Mouse (Mus musculus) megakaryocyte, adult 5-6 weeks (primary cell): ENCODE measurements around the gene Adh1. TPM values are rescaled to one million over a fixed set of nuclear protein-coding genes. Genes with fewer than 3 reads are reported as not detected.

ENCODE experiments used
- ATAC-seq: 2 replicates; pipeline ENCODE4 v1.8.0; 2016; ENCODE audit warnings: mild to moderate bottlenecking, inconsistent platforms; ENCODE audit not compliant: poor library complexity, severe bottlenecking
- total RNA-seq, 2 experiments: library from RNA; stranded (forward) in 1 of 2; stranded (reverse) in 1 of 2; fragments of 153-499, 151-499 nt in 1 of 2; fragments of 221-1000, 200-1000 nt in 1 of 2; gene quantifications; 2 replicates each; pipeline versions ENCODE4 v1.2.3 to v1.2.4; 2015 to 2017

Gene Adh1
- total RNA-seq, 2 experiments from 2014 or later = 0.96 TPM; not detected in 1

- ATAC-seq = no peak
Measured at GRCm38 (mm10) chr3:138282556-138282955, 21.8 kb downstream of the Adh1 start.

GRCm38 (mm10) chr3:138283831-138284230 lies 23.0 kb downstream of the Adh1 start:
- ATAC-seq = no peak

- ATAC-seq = no peak
Measured at GRCm38 (mm10) chr3:138285986-138286385, 25.2 kb downstream of the Adh1 start.

- ATAC-seq = no peak
Measured at GRCm38 (mm10) chr3:138287686-138288085, 26.9 kb downstream of the Adh1 start.

DNA sequence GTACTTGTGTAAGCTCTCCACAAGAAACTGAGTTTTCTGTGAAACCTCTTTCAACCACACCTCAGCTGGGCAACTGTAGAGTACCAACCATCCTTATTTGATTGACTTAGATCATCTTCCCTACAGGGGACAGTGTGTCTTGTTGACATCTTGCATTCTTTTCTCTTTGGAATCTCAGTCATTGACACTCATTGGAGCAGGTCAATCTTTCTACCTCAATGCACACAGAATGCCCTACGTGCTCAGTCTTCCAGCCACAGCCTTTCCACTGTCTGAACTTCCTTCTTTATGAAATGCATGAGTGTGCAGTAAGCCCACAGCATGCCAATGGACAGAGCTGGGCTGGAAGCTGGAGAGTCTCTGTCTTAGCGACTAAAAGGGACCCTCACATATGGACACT lies 29.9 kb downstream of the Adh1 start:
- ATAC-seq = no peak

DNA sequence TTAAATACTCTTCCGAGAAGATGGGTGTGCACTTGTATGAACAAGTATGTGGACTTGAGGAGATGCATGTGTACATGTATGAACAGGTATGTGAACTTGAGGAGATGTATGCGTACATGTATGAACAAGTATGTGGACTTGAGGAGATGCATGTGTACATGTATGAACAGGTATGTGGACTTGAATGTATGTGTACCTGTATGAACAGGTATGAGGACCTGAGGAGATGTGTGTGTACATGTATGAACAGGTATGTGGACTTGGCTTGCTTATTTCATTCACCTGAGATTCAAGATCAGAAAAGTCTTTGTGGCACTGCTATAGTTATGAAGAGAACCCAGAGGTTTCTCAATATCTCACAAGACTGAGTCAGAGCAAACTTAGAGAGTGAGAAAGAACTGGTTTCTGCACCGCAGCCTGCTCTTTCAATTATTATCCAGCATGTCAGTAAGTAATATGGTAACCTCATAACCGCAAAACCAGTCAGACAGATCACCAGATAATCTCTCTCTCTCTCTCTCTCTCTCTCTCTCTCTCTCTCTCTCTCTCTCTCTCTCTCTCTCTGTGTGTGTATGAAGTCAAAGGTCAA lies 30.8 kb downstream of the Adh1 start:
- no peak for ATAC-seq

DNA sequence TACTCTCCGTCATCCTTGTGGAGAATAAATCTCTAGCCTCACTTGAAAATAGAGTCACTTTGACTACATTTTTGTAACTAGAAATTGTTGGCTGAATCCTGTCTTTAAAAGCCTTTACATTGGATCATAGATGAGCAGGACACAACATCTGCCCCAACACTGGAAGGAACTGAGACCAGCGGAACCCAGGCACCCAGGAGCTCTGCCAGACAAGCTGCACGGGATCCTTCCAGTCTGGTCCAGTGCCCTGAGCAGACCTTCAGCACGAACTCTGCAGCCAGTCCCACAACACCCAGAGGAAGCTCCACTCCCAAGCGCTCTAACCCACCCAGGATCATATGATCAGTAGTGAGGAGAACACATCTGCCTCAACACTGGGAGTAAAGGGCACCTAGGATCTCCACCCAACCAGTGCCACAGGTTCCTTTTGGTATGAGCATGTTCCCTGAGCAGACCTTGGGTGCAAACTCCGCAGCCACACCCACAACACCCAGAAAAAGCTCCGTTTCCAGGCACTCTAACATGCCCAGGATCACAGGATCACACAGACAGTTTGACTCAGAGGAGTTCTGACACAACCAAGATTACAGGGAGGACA lies 32.6 kb downstream of the Adh1 start:
- ATAC-seq = no peak

DNA sequence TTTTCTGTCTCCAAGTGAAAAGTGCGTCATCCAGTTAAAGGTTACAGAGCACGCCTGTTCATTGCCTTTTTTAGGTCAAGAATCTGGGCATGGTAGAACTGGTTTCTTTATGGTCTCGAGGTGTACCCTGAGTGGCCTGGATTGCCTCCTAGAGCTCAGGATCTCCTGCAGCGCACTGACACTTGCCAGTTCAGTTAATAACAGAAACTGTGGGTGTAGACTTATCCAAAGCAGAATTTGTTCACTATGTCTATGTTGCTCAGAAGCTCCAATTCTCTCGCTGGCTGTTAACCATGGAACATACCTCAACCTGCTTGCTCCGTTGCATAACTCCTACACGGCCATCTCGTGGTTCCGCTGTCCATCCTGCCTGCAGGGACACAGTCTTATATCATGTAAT lies 39.3 kb downstream of the Adh1 start:
- ATAC-seq = no peak

DNA sequence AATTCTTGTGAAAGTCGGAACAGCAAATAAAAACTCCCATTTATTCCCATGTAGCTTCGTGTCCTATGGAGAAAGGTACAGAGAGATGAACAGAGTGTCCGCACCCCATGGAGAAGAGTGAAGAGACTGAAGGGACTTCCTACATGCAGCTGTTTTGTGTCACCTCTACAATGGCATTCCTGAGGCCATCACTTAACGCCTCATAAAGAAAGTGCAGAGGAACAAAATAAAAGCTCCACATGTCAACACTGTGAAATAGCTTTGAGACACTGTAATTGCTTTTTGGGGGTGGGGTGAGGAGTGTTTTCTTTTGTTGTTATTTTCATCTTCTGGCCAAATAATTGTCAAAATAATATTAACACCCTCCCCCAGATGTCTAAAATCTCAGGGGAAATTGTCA lies 41.9 kb downstream of the Adh1 start:
- ATAC-seq = no peak

DNA sequence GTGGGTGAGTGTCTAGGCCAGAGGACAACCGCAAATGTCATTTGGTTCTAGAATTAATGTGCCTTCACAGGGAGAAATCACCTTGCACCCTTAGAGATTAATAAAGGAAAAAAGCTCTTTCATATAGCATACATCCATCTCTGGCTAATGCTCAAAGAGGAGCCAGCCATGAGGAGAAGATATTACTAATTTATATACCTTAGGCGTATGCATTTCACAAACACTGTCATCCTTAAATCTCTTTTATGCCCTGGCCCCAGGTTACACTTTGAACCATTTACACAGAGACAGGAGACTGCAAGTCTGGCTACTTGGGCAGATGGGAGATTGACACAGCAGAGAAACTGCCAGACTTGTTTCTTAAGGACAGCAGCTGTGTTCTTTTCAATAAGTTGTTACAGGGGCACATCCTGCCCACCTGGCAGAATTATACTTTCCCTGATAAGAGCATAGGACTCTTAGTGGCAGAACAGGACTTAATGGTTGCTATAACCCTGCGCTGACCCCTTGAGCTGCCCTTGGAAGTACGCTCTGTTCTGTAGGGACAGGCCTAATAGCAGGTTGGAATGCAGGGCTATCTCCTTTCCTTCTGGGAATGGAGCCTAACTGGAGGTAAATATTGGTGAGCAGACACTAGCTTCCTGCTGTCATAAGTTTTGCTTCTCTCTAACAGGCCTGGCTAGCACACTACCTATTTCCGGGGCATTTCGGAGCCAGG lies 43.1 kb downstream of the Adh1 start:
- no peak for ATAC-seq

GRCm38 (mm10) chr3:138304489-138304871 lies 43.7 kb downstream of the Adh1 start:
- no peak for ATAC-seq

GRCm38 (mm10) chr3:138305486-138306289 lies 44.9 kb downstream of the Adh1 start:
- no peak for ATAC-seq

- ATAC-seq = no peak
Measured at GRCm38 (mm10) chr3:138306290-138306683, 45.5 kb downstream of the Adh1 start.

DNA sequence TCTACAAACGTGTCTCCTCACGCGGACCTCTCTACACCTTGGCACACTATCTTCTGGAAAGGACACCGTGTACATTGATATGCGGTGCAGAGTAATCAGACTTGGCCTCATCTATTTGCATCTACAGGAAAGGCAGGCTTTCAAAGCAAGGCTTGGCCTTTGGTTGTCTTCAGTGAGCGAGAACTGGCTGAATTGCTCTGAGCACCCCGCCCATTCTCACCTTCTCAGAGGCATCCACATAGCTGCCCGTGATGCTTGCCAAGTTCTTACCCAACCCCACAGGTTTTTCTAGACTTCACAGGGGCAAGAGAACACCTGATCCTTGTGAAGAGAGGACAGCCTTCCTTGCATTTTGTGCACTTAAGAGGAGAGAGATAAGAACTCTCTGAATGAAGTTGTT lies 49.1 kb downstream of the Adh1 start:
- ATAC-seq = no peak

- no peak for ATAC-seq
Measured at GRCm38 (mm10) chr3:138311015-138311414, 50.2 kb downstream of the Adh1 start.

GRCm38 (mm10) chr3:138312965-138313364 lies 52.2 kb downstream of the Adh1 start, which contains the start of gene Adh6a:
Gene Adh6a, plus strand, starts transcription at chr3:138313286.
- no peak for ATAC-seq

DNA sequence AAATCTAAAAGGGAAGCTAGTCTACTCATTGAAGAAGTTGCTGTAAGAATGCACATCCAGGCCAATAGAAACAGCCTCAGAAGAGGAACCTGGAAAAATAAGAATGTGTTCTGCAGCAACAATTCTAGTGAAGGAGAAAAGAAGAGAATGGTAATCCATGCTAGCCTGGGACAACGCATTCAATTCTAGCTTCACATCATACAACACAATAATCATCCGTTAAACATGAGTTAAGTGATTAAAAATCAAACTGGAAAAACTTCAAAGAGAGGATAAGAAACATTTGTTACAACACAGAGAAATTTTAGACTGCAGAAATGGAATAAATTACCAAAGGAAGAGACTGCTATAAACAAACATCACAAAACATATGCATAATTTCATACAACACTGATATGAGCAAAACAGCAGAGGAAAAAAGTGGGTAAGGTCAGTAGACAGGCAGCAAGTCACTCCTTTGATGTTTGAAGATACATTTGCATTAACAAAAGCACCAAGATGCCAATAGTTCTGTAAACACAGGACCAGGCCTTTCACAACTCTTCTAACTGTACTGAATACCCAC lies 56.2 kb downstream of the Adh1 start:
- no peak for ATAC-seq

DNA sequence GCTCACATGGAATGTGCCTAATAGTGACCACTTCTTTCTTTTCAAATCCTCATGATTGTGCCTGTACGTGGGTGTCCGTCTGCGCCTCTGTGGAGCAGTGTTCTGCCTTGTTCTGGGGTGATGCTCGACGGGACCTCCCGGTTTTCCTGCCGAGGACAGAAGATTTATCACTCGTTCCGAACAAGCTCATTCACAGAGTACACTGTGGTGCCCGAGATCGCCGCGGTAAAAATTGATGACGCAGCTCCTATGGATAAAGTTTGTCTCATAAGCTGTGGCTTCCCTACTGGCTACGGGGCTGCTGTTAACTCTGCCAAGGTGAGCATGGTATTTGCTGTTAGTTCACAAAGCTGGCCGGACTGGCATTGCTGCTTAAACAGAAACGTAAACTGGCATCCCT lies 64.2 kb downstream of the Adh1 start:
- ATAC-seq = no peak

DNA sequence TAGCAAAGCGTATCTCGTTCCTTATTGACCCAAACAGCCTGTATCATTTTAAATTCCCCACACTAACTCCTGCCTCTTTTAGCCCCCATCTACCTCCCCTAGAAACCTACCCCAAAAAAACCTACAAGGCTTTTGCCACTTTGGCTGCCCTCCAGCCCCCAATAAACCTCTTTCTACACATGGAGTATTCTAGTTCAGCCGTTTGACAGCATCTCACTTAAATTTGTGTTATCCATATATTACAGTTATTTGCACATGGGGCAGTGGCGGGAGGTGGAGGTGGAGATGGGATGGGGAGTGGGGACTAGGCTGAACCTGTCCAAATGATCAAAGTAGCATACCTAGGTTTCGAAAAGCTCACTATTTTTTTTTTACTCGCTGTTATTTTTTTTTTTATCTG lies 64.7 kb downstream of the Adh1 start:
- ATAC-seq = no peak

- peak; percentile 37 for ATAC-seq
Measured at GRCm38 (mm10) chr3:138333910-138334309, 73.1 kb downstream of the Adh1 start.

DNA sequence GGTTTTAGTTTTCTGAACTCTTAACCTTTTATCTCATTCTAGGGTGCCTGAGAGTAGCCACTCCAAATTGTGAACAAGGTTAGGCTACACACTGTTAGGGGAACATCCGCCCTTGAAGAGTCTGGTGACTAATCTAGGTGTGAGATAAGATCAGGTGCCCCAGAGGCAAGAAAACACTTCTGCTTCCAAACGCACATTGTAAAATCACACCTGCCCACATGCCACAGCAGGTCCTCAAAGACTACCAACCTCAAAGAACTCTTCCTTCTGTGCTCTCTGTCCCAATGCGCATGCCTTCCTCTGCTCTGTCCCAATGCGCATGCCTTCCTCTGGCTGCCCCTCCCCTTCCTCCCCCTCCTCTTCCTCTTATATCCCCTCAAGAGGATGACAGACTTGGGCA lies 73.5 kb downstream of the Adh1 start:
- peak; percentile 67 for ATAC-seq
